Mouse (Mus musculus) megakaryocyte, embryonic 14.5 days (primary cell): ENCODE results near the gene Tomm20. TPM values are rescaled to one million over a fixed set of nuclear protein-coding genes. Genes with fewer than 3 reads are reported as not detected.

Source experiments
- H3K27me3 ChIP-seq: replicated peaks from 2 replicates; pipeline ENCODE3; 2012; ENCODE audit warnings: inconsistent platforms
- H3K36me3 ChIP-seq: replicated peaks from 2 replicates; pipeline ENCODE3; 2012; ENCODE audit warnings: low read length, inconsistent platforms, mixed read lengths
- H3K4me1 ChIP-seq: 2 replicates; pipeline ENCODE4 v1.6.1; 2012; ENCODE audit warnings: inconsistent platforms
- H3K4me3 ChIP-seq: replicated peaks from 2 replicates; pipeline ENCODE3; 2012; ENCODE audit warnings: moderate library complexity, mild to moderate bottlenecking, inconsistent platforms
- H3K9me3 ChIP-seq: 2 replicates; pipeline ENCODE4 v1.6.1; 2012; ENCODE audit warnings: inconsistent platforms
- FLI1 ChIP-seq: IDR thresholded peaks from 2 replicates; pipeline ENCODE4 v1.6.1; 2012; ENCODE audit warnings: low read length, inconsistent platforms, mixed read lengths
- GATA1 ChIP-seq: IDR thresholded peaks from 3 replicates; pipeline ENCODE4 v1.6.1; 2012; ENCODE audit warnings: mixed read lengths, low read length, inconsistent platforms, borderline replicate concordance
- polyA plus RNA-seq: library from polyadenylated mRNA; stranded (reverse); fragments of >175 nt; gene quantifications from 2 replicates; pipeline ENCODE4 v1.2.3, GENCODE M21; 2012; ENCODE audit warnings: low replicate concordance; ENCODE audit not compliant: insufficient read depth

Tomm20 gene
- polyA plus RNA-seq, 1 experiment, result 1,071 TPM

GRCm38 (mm10) chr8:126913241-126914106 is 32.2 kb downstream of the Tomm20 start:
- Histone ChIP-seq H3K4me1 (peaks cover 81% of the 10 kb centered on the region), H3K4me3 (no peak overlapping the region), H3K36me3 (no peaks in the 10 kb centered on the region), H3K27me3 (peaks cover 32% of the 10 kb centered on the region), H3K9me3 (no peaks in the 10 kb centered on the region)
- TF ChIP-seq GATA1 (no peak), FLI1 (no peak)

- TF ChIP-seq GATA1, result no peak
- TF ChIP-seq FLI1, result no peak
- Histone ChIP-seq H3K36me3 (no peaks in the 10 kb centered on the region), H3K9me3 (peaks cover 3% of the 10 kb centered on the region; the same call in 1 of the 2 replicates), H3K4me1 (peaks cover 59% of the 10 kb centered on the region), H3K4me3 (no peak overlapping the region), H3K27me3 (peaks cover 37% of the 10 kb centered on the region)
Measured at GRCm38 (mm10) chr8:126909371-126909802, 36.3 kb downstream of the Tomm20 start.

GRCm38 (mm10) chr8:126908805-126909204 is 36.8 kb downstream of the Tomm20 start:
- peaks cover 37% of the 10 kb centered on the region for H3K27me3 ChIP-seq
- H3K4me1 ChIP-seq, result peaks cover 62% of the 10 kb centered on the region
- H3K36me3 ChIP-seq, result no peaks in the 10 kb centered on the region
- TF ChIP-seq FLI1, result no peak
- TF ChIP-seq GATA1, result no peak
- H3K9me3 ChIP-seq, result peaks cover 3% of the 10 kb centered on the region; the same call in 1 of the 2 replicates
- H3K4me3 ChIP-seq, result no peak overlapping the region

GRCm38 (mm10) chr8:126907968-126908367 is 37.7 kb downstream of the Tomm20 start:
- no peak for TF ChIP-seq FLI1
- TF ChIP-seq GATA1, result no peak
- peaks cover 3% of the 10 kb centered on the region; the same call in 1 of the 2 replicates for H3K9me3 ChIP-seq
- H3K27me3 ChIP-seq, result peaks cover 29% of the 10 kb centered on the region
- H3K4me3 ChIP-seq, result no peak overlapping the region
- no peaks in the 10 kb centered on the region for H3K36me3 ChIP-seq
- H3K4me1 ChIP-seq, result peaks cover 58% of the 10 kb centered on the region

GRCm38 (mm10) chr8:126907374-126907773 is 38.3 kb downstream of the Tomm20 start:
- Histone ChIP-seq H3K27me3 (peaks cover 27% of the 10 kb centered on the region), H3K4me1 (peaks cover 57% of the 10 kb centered on the region), H3K4me3 (no peak overlapping the region), H3K9me3 (peaks cover 3% of the 10 kb centered on the region; the same call in 1 of the 2 replicates), H3K36me3 (no peaks in the 10 kb centered on the region)
- TF ChIP-seq FLI1 (no peak), GATA1 (no peak)

GRCm38 (mm10) chr8:126905387-126905786 is 40.3 kb downstream of the Tomm20 start:
- Histone ChIP-seq H3K27me3 (peaks cover 17% of the 10 kb centered on the region), H3K36me3 (no peaks in the 10 kb centered on the region), H3K4me3 (no peak overlapping the region), H3K9me3 (peaks cover 3% of the 10 kb centered on the region; the same call in 1 of the 2 replicates), H3K4me1 (peaks cover 54% of the 10 kb centered on the region)
- TF ChIP-seq FLI1 (no peak), GATA1 (no peak)

- H3K9me3 ChIP-seq, result peaks cover 3% of the 10 kb centered on the region; the same call in 1 of the 2 replicates
- no peaks in the 10 kb centered on the region for H3K36me3 ChIP-seq
- H3K27me3 ChIP-seq, result peaks cover 17% of the 10 kb centered on the region
- peaks cover 47% of the 10 kb centered on the region for H3K4me1 ChIP-seq
- H3K4me3 ChIP-seq, result no peak overlapping the region
- TF ChIP-seq FLI1 (no peak), GATA1 (no peak)
Measured at GRCm38 (mm10) chr8:126903927-126904326, 41.7 kb downstream of the Tomm20 start.

- Histone ChIP-seq H3K27me3 (peaks cover 20% of the 10 kb centered on the region), H3K4me1 (peaks cover 41% of the 10 kb centered on the region), H3K36me3 (no peaks in the 10 kb centered on the region), H3K9me3 (peaks cover 3% of the 10 kb centered on the region; the same call in 1 of the 2 replicates), H3K4me3 (no peak overlapping the region)
- TF ChIP-seq GATA1, result no peak
Measured at GRCm38 (mm10) chr8:126903224-126903895, 42.3 kb downstream of the Tomm20 start.

- TF ChIP-seq GATA1 (no peak), FLI1 (no peak)
- H3K4me3 ChIP-seq, result no peak overlapping the region
- peaks cover 3% of the 10 kb centered on the region; the same call in 1 of the 2 replicates for H3K9me3 ChIP-seq
- peaks cover 37% of the 10 kb centered on the region for H3K4me1 ChIP-seq
- no peaks in the 10 kb centered on the region for H3K36me3 ChIP-seq
- H3K27me3 ChIP-seq, result peaks cover 26% of the 10 kb centered on the region
Measured at GRCm38 (mm10) chr8:126901612-126902011, 44.0 kb downstream of the Tomm20 start.

GRCm38 (mm10) chr8:126901049-126901448 is 44.6 kb downstream of the Tomm20 start:
- Histone ChIP-seq H3K4me1 (peaks cover 37% of the 10 kb centered on the region), H3K27me3 (peaks cover 28% of the 10 kb centered on the region), H3K4me3 (no peak overlapping the region), H3K9me3 (peaks cover 3% of the 10 kb centered on the region; the same call in 1 of the 2 replicates), H3K36me3 (no peaks in the 10 kb centered on the region)
- no peak for TF ChIP-seq FLI1
- TF ChIP-seq GATA1, result no peak

GRCm38 (mm10) chr8:126895133-126895532 is 50.5 kb downstream of the Tomm20 start:
- no peaks in the 10 kb centered on the region; the same call in 1 of the 2 replicates for H3K9me3 ChIP-seq
- TF ChIP-seq FLI1 (no peak), GATA1 (no peak)

More at GRCm38 (mm10) chr8:126895133-126895532, 50.5 kb downstream of the Tomm20 start:
- peaks cover 22% of the 10 kb centered on the region for H3K4me1 ChIP-seq
- peaks cover 26% of the 10 kb centered on the region for H3K27me3 ChIP-seq
- no peak overlapping the region for H3K4me3 ChIP-seq
- no peaks in the 10 kb centered on the region for H3K36me3 ChIP-seq
